Mouse (Mus musculus): Measurements from ENCODE around the gene Timp3. TPM values are rescaled to one million over a fixed set of nuclear protein-coding genes. Genes with fewer than 3 reads are reported as not detected.
A peak's percentile ranks its signal among the peaks of the same experiment; 100 is the strongest.

The Timp3 gene
- total and polyA plus RNA-seq, 3 experiments = 80.2 to 174 (median 154) TPM

DNA sequence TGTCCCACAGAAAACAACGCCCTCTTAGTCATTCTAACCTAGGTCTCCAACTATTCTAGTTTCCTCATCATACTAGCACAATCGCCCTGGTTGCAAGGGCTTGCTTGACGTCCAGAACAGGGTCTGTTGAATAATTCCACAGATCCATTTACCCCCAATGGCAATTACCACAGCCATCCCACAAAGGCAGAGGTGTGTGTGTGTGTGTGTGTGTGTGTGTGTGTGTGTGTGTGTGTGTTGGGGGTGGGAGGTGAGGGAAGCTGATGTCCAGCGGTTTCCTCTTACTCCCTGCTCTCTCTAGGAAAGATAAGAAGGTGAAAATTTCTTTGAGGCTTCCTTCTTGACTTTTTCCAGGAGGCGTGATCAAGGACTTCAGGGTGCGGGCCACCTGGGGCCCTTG is 377 bp upstream of the Timp3 start:
- DNase-seq = no peak
- WGBS = 47% methylated on average over 6 of the region's 6 CpGs

DNA sequence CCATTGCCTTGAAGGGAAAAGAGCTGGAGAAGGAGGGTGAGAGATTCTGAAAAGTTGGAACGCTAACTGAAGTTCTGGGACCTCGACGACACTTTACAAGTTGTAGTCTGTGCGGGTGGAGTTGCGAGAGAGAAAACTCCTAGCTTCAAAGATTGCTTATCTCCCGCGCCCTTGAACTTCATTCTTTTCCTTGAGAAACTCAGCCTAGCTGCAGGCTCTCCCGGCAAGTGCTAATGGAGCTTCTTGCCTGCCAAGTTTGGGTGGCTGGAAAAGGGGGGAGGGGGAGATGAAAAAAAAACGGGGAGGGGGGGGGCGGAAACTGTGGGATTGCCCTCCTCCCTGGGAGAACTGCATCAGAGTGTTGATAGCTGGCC is 932 bp downstream of the Timp3 start:
- Histone ChIP-seq H3K27ac (peak overlapping the region; percentile 98), H3K79me2 (replicated peaks; ENCODE audit: control insufficient read depth, insufficient read depth, low read length) (no peaks in the 10 kb centered on the region), H3K4me1 (ENCODE audit: control insufficient read depth, insufficient read depth, low read length) (peaks cover 10% of the 10 kb centered on the region), H3K9ac (ENCODE audit: low read depth, low read length) (peak overlapping the region; percentile 98), H3K4me3 (peak overlapping the region; percentile 88), H3K27me3 (ENCODE audit: control insufficient read depth, insufficient read depth, low read length) (no peaks in the 10 kb centered on the region), H3K36me3 (ENCODE audit: control insufficient read depth, insufficient read depth, low read length) (peaks cover 12% of the 10 kb centered on the region)
- peak in 1 of 2 experiments; percentile 36 for DNase-seq
- 1% methylated on average over 9 of the region's 10 CpGs for WGBS
- TF ChIP-seq EP300 (IDR thresholded peaks at IDR 0.05; ENCODE audit: insufficient read depth, low read depth, low read length) = no peak
- no peak for TF ChIP-seq POLR2A (IDR thresholded peaks at IDR 0.05; ENCODE audit: insufficient read depth, low read depth, low read length)
- no peak for TF ChIP-seq CTCF (IDR thresholded peaks at IDR 0.05)
- intact Hi-C loops (cut with DNase I) = loop anchor here (5.0 kb wide), 1 partner anchor 56 kb away; no protein-coding TSS in a partner anchor

More for the DNA sequence above, 377 bp upstream of the Timp3 start:
- no peaks in the 10 kb centered on the region for H3K79me2 ChIP-seq (replicated peaks; ENCODE audit: control insufficient read depth, insufficient read depth, low read length)
- peak overlapping the region; percentile 88 for H3K4me3 ChIP-seq
- H3K9ac ChIP-seq (ENCODE audit: low read depth, low read length) = peak overlapping the region; percentile 60
- H3K27me3 ChIP-seq (ENCODE audit: control insufficient read depth, insufficient read depth, low read length) = no peaks in the 10 kb centered on the region
- TF ChIP-seq CTCF (IDR thresholded peaks at IDR 0.05) = no peak
- TF ChIP-seq POLR2A (IDR thresholded peaks at IDR 0.05; ENCODE audit: insufficient read depth, low read depth, low read length) = no peak
- no peak for TF ChIP-seq EP300 (IDR thresholded peaks at IDR 0.05; ENCODE audit: insufficient read depth, low read depth, low read length)
- H3K36me3 ChIP-seq (ENCODE audit: control insufficient read depth, insufficient read depth, low read length) = peaks cover 6% of the 10 kb centered on the region
- peaks cover 14% of the 10 kb centered on the region for H3K4me1 ChIP-seq (ENCODE audit: control insufficient read depth, insufficient read depth, low read length)
- H3K27ac ChIP-seq = peak overlapping the region; percentile 98
- intact Hi-C loops (cut with DNase I) = loop anchor here (1.0 to 5.0 kb wide), 3 partner anchors 58 to 332 kb away; no protein-coding TSS in a partner anchor

DNA sequence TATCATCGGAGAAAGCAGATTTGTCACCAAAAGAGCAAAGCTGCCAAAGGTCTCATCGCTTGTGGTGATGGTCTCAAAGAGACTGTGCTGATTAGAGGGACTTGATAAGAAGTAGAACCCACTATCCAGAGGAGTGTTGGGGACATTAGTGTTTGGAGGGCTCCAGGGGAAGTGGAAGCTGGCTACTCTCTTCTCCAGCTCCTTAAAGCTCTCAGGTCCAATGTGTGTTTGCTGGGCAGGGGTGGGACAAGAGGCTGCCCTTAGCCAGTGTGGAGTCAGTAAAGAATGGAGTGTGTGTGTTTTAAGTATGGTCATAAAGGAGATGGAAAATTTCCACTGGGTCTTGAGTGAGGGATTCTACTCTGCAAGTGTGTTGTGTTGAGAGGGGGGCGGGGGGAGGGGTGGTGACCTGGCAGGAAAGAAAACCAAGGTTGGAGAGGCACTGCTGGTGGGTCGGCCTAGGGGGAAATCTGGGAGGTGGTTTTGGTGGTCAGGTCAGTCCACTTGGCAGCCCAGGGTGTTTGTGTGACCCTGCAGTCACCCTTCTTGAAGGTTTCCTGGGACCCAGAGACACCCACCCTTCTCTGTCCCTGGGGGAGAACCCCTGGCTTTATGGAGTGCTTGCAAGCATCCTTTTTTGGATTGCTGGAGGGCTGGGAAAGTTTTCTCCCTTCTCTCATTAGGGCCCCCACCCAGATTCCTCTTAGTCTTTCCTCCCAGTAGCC is 1.6 kb downstream of the Timp3 start:
- Histone ChIP-seq H3K36me3 (ENCODE audit: control insufficient read depth, insufficient read depth, low read length) (peaks cover 19% of the 10 kb centered on the region), H3K4me1 (ENCODE audit: control insufficient read depth, insufficient read depth, low read length) (peaks cover 9% of the 10 kb centered on the region), H3K79me2 (replicated peaks; ENCODE audit: control insufficient read depth, insufficient read depth, low read length) (no peaks in the 10 kb centered on the region), H3K9ac (ENCODE audit: low read depth, low read length) (peak overlapping the region; percentile 98), H3K4me3 (peak overlapping the region; percentile 88), H3K27ac (peak overlapping the region; percentile 98), H3K27me3 (ENCODE audit: control insufficient read depth, insufficient read depth, low read length) (no peaks in the 10 kb centered on the region)
- intact Hi-C loops (cut with DNase I) = loop anchor here (5.0 kb wide), 1 partner anchor 56 kb away; no protein-coding TSS in a partner anchor
- peak; percentile 43 to 66 for DNase-seq
- 21% methylated on average over 4 of the region's 4 CpGs for WGBS
- TF ChIP-seq POLR2A (IDR thresholded peaks at IDR 0.05; ENCODE audit: insufficient read depth, low read depth, low read length) = no peak
- TF ChIP-seq EP300 (IDR thresholded peaks at IDR 0.05; ENCODE audit: insufficient read depth, low read depth, low read length) = no peak
- TF ChIP-seq CTCF (IDR thresholded peaks at IDR 0.05) = no peak

DNA sequence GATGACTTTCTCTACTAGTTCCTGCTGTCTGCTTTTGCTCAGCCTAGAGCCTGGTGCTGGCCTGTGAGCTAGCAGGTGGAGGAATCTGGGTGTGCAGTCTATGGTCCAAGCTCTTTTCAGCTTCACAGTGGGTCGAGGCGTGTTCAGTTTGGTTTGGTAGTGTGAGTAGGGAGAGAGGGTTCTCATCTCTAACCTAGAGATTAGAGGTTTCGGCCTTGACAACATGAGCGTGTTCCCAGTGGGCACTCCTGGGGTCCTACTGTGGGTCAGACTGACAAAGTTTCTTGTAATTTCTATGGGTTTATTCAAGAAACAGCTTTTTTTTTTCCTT is 2.1 kb downstream of the Timp3 start:
- Histone ChIP-seq H3K27me3 (ENCODE audit: control insufficient read depth, insufficient read depth, low read length) (no peaks in the 10 kb centered on the region), H3K4me3 (peak overlapping the region; percentile 88), H3K27ac (peak overlapping the region; percentile 98), H3K36me3 (ENCODE audit: control insufficient read depth, insufficient read depth, low read length) (peaks cover 24% of the 10 kb centered on the region), H3K9ac (ENCODE audit: low read depth, low read length) (peak overlapping the region; percentile 98), H3K79me2 (replicated peaks; ENCODE audit: control insufficient read depth, insufficient read depth, low read length) (no peaks in the 10 kb centered on the region), H3K4me1 (ENCODE audit: control insufficient read depth, insufficient read depth, low read length) (peaks cover 12% of the 10 kb centered on the region)
- no peak for TF ChIP-seq CTCF (IDR thresholded peaks at IDR 0.05)
- TF ChIP-seq POLR2A (IDR thresholded peaks at IDR 0.05; ENCODE audit: insufficient read depth, low read depth, low read length) = peak; percentile 26
- TF ChIP-seq EP300 (IDR thresholded peaks at IDR 0.05; ENCODE audit: insufficient read depth, low read depth, low read length) = no peak
- intact Hi-C loops (cut with DNase I) = loop anchor here (5.0 kb wide), 1 partner anchor 55 kb away; no protein-coding TSS in a partner anchor
- WGBS = 35% methylated on average over 4 of the region's 4 CpGs
- peak in 1 of 2 experiments; percentile 58 for DNase-seq

DNA sequence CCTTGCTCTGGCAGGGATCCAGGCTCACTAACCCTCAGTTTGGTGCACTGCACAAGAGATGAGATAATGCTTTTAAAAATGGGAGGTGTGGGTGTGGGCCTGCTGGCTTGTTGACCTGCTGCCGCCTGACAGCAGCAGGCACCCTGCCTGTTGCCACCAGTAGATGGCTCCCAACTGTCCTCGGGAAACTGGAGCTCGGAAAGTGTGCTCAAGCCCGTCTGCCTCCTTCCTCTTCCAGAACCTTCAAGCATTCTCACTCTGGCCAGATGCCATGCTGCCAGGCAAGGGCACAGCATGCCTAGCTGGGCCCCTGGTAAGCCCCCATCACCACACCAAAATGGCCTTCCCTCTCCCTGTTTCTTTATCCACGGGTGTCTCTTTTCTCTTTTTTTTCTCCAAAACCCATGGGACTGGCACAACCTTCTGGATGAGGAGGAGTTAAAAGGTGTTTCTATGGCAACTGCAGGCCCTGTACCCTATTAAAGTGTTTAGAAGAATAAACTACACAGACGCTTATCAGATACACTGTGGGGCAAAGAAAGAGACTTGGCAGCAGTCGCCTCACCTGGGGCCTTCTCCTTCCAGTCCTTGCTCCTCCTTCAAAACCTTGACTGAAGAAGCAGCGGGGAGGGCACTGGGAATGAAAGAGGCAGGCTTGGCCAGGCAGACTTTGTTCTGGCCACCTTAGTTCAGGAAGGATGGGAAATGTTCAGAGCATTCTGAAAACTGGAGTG is 2.8 kb downstream of the Timp3 start:
- TF ChIP-seq EP300 (IDR thresholded peaks at IDR 0.05; ENCODE audit: insufficient read depth, low read depth, low read length) = peak; percentile 97
- TF ChIP-seq CTCF (IDR thresholded peaks at IDR 0.05) = peak; percentile 91
- peak; percentile 18; the same call in 1 of the 2 replicates for TF ChIP-seq POLR2A (IDR thresholded peaks at IDR 0.05; ENCODE audit: insufficient read depth, low read depth, low read length)
- H3K9ac ChIP-seq (ENCODE audit: low read depth, low read length) = peak overlapping the region; percentile 56
- WGBS = 19% methylated on average over 8 of the region's 8 CpGs
- H3K4me1 ChIP-seq (ENCODE audit: control insufficient read depth, insufficient read depth, low read length) = peaks cover 15% of the 10 kb centered on the region
- peak overlapping the region; percentile 88 for H3K4me3 ChIP-seq
- H3K27ac ChIP-seq = peak overlapping the region; percentile 98
- H3K36me3 ChIP-seq (ENCODE audit: control insufficient read depth, insufficient read depth, low read length) = peaks cover 30% of the 10 kb centered on the region
- DNase-seq = peak; percentile 81 to 89
- no peaks in the 10 kb centered on the region for H3K27me3 ChIP-seq (ENCODE audit: control insufficient read depth, insufficient read depth, low read length)
- peaks cover 4% of the 10 kb centered on the region; the same call in 1 of the 2 replicates for H3K79me2 ChIP-seq (replicated peaks; ENCODE audit: control insufficient read depth, insufficient read depth, low read length)
- intact Hi-C loops (cut with DNase I) = loop anchor here (5.0 kb wide), 1 partner anchor 54 kb away; no protein-coding TSS in a partner anchor

Data from heart, adult 2 months (tissue).